Mouse (Mus musculus): ENCODE results near the gene Exosc8.

Exosc8 gene

DNA sequence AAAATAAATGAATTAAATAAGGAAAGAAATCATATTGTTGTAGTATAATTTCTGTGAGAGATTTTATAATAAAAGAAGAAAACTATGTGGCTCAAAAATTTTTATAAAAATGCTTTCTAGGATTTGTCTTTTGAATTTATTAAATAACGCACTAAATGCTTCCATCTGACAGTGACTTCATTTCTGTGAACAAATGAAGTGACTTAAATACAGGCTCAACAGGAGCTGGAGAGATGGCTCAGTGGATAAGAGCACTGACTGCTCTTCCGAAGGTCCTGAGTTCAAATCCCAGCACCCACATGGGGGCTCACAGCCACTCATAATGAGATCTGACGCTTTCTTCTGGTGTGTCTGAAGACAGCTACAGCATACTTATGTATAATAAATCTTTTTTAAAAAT is 50.0 kb downstream of the Exosc8 start:
- ATAC-seq (ENCODE audit: insufficient number of reproducible peaks, low FRiP score, low TSS enrichment): no peak

DNA sequence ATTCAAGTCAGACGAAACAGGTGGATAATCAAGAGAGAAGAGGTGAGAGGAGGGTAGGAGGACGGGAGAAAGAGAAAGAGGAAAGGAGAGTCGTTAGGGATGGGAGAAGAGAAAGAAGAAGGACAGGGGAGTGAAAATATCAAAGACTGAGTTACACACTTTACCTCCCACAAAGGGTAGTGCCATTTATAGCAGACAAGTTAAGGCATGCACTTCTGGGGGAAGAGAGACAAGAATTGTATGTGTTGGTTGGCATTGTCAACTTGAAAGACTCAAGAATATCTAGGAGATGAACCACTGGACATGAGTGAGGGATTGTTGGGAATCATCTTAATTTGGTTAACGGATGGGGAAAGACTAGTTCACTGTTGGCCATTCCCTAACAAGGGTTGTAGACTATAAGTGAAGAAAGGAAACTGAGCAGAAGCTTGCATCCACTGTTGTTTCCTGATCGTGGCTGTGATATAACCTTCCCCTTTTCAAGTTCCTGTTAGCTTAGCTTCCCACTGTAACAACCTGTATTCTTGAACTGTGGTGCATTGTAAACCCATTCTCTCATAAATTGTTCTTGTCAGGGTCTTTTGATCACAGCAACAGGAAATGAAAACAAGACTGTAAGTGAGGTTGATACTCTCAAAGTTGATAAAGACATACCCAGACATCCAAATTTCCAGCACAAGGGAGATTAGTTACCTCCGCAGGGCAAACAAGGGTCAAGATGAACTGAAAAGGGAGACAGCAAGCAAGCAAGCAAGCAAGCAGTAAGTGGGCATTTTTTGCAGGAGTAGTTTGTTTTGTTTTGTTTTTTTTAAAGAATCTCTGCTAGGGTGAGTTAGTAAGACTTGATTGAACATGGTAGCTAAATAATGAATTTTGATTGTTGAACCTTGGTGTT is 53.6 kb downstream of the Exosc8 start:
- ATAC-seq (ENCODE audit: insufficient number of reproducible peaks, low FRiP score, low TSS enrichment): no peak

Measured in cerebellum, adult (tissue).